Mouse (Mus musculus): ENCODE results near the gene Mylk.

- TF ChIP-seq CTCF (IDR thresholded peaks at IDR 0.05; ENCODE audit: extremely low read depth, insufficient read depth, low read length) (no peak), POLR2A (IDR thresholded peaks at IDR 0.05; ENCODE audit: extremely low read depth, insufficient read depth, low read length) (no peak)
Measured at GRCm38 (mm10) chr16:34896996-34897395, 152.0 kb downstream of the Mylk start.

Data from cortical plate, adult 2 months (tissue).